Mouse (Mus musculus) Muller cell, postnatal 12 days (primary cell): ENCODE data around the gene Atp5d.

ENCODE experiments used
- DNase-seq: peaks from one replicate; pipeline ENCODE4 v3.0.0-alpha.2; 2015; ENCODE audit errors: inconsistent ontology term

Gene Atp5d

GRCm38 (mm10) chr10:80139975-80140665 lies 1.7 kb downstream of the Atp5d start:
- no peak for DNase-seq

GRCm38 (mm10) chr10:80140666-80141035 lies 2.2 kb downstream of the Atp5d start, which contains the start of gene Cbarp:
Cbarp (minus strand) TSS chr10:80140835.
- DNase-seq, result no peak

GRCm38 (mm10) chr10:80141243-80141642 lies 2.8 kb downstream of the Atp5d start:
- DNase-seq, result peak; percentile 97

- peak; percentile 96 for DNase-seq
Observed at GRCm38 (mm10) chr10:80141786-80142529, 3.5 kb downstream of the Atp5d start.

- DNase-seq, result no peak
Observed at GRCm38 (mm10) chr10:80142530-80142925, 4.1 kb downstream of the Atp5d start.

GRCm38 (mm10) chr10:80143664-80144063 lies 5.2 kb downstream of the Atp5d start:
- DNase-seq, result no peak

- DNase-seq, result no peak
Observed at GRCm38 (mm10) chr10:80144159-80144558, 5.7 kb downstream of the Atp5d start.

- DNase-seq, result peak; percentile 70
Observed at GRCm38 (mm10) chr10:80144864-80145838, 6.7 kb downstream of the Atp5d start.

- no peak for DNase-seq
Observed at GRCm38 (mm10) chr10:80145896-80146295, 7.5 kb downstream of the Atp5d start.

- DNase-seq, result no peak
Observed at GRCm38 (mm10) chr10:80146568-80147011, 8.2 kb downstream of the Atp5d start.

GRCm38 (mm10) chr10:80147146-80147718 lies 8.8 kb downstream of the Atp5d start:
- DNase-seq, result no peak

GRCm38 (mm10) chr10:80147719-80148601 lies 9.5 kb downstream of the Atp5d start, which contains the start of gene Midn:
Midn (plus strand) TSS chr10:80148272.
- DNase-seq, result peak; percentile 97

- DNase-seq, result peak; percentile 98
Observed at GRCm38 (mm10) chr10:80148610-80149290, 10.3 kb downstream of the Atp5d start.

GRCm38 (mm10) chr10:80149291-80150225 lies 11.1 kb downstream of the Atp5d start:
- peak; percentile 100 for DNase-seq

- peak; percentile 79 for DNase-seq
Observed at GRCm38 (mm10) chr10:80150226-80151210, 12.1 kb downstream of the Atp5d start.

- peak; percentile 74 for DNase-seq
Observed at GRCm38 (mm10) chr10:80151211-80152034, 13.0 kb downstream of the Atp5d start.
